Mouse (Mus musculus) liver, embryonic 15.5 days (tissue): Measurements from ENCODE around the gene Slc17a5. TPM values are rescaled to one million over a fixed set of nuclear protein-coding genes. Genes with fewer than 3 reads are reported as not detected.
A peak's percentile ranks its signal among the peaks of the same experiment; 100 is the strongest.
"Not testable (repeated sequence)": the region's sequence is repeated elsewhere in the genome, so short reads cannot be mapped to it uniquely, and the experiment has no call there.

ENCODE experiments used
- ATAC-seq: fragments of 200-750 bp; cut with Nextera tagmentation; 2 replicates; pipeline ENCODE4 v1.8.0; 2017; ENCODE audit warnings: moderate number of reproducible peaks, mild to moderate bottlenecking, moderate library complexity; ENCODE audit not compliant: insufficient read depth
- H3K27ac ChIP-seq: fragments of 300-500 bp; sonication (generic); replicated peaks from 2 replicates; pipeline ENCODE4 v1.5.1; 2015; ENCODE audit warnings: mild to moderate bottlenecking, inconsistent platforms
- H3K27me3 ChIP-seq: fragments of 300-500 bp; sonication (generic); 2 replicates; pipeline ENCODE4 v1.6.1; 2015; ENCODE audit warnings: mild to moderate bottlenecking, inconsistent platforms
- H3K36me3 ChIP-seq: fragments of 300-500 bp; sonication (generic); replicated peaks from 2 replicates; pipeline ENCODE4 v1.6.1; 2015; ENCODE audit warnings: moderate library complexity, mild to moderate bottlenecking, inconsistent platforms
- H3K4me1 ChIP-seq: fragments of 300-500 bp; sonication (generic); replicated peaks from 2 replicates; pipeline ENCODE4 v1.6.1; 2015; ENCODE audit warnings: inconsistent platforms
- H3K4me2 ChIP-seq: fragments of 300-500 bp; sonication (generic); 2 replicates; pipeline ENCODE4 v1.6.1; 2015; ENCODE audit warnings: moderate library complexity, mild to moderate bottlenecking, inconsistent platforms
- H3K4me3 ChIP-seq: fragments of 300-500 bp; sonication (generic); replicated peaks from 2 replicates; pipeline ENCODE4 v1.5.1; 2015; ENCODE audit warnings: mild to moderate bottlenecking, inconsistent platforms
- H3K9ac ChIP-seq: fragments of 300-500 bp; sonication (generic); 2 replicates; pipeline ENCODE4 v1.6.1; 2015; ENCODE audit warnings: moderate library complexity, mild to moderate bottlenecking, inconsistent platforms
- H3K9me3 ChIP-seq: fragments of 300-500 bp; sonication (generic); replicated peaks from 2 replicates; pipeline ENCODE4 v1.6.1; 2016; ENCODE audit warnings: inconsistent platforms
- WGBS: fragments of 180-500 bp; shearing (Covaris S2); methylation state at CpG from one replicate; pipeline ENCODE4 v1.1.7; 2015; ENCODE audit warnings: mixed read lengths; ENCODE audit not compliant: insufficient replicate concordance; 5-methylcytosine and 5-hydroxymethylcytosine counted together
- polyA plus RNA-seq: library from polyadenylated mRNA; unstranded; fragments of >200 nt; fragmentation: Nextera tagmentation; extraction: Ambion mirVana; gene quantifications from 2 replicates; pipeline ENCODE4 v1.2.1, GENCODE M21; 2015

The Slc17a5 gene
- polyA plus RNA-seq, 1 experiment from 2014 or later = 4.7 TPM

- no peak overlapping the region for H3K4me3 ChIP-seq
- H3K4me2 ChIP-seq = no peak overlapping the region
- no peak for ATAC-seq
- H3K27me3 ChIP-seq = peaks cover 7% of the 10 kb centered on the region
- H3K27ac ChIP-seq = no peak overlapping the region
- H3K36me3 ChIP-seq = no peaks in the 10 kb centered on the region
- no peaks in the 10 kb centered on the region for H3K9me3 ChIP-seq
- peaks cover 32% of the 10 kb centered on the region for H3K4me1 ChIP-seq
- 29% methylated on average over 6 of the region's 6 CpGs for WGBS
- H3K9ac ChIP-seq = no peak overlapping the region
Observed at GRCm38 (mm10) chr9:78503223-78504079, 84.4 kb downstream of the Slc17a5 start.

- Histone ChIP-seq H3K4me3 (no peak overlapping the region), H3K27ac (no peak overlapping the region)
- 69% methylated on average over 4 of the region's 4 CpGs for WGBS
Observed at GRCm38 (mm10) chr9:78501284-78501683, 86.6 kb downstream of the Slc17a5 start.

DNA sequence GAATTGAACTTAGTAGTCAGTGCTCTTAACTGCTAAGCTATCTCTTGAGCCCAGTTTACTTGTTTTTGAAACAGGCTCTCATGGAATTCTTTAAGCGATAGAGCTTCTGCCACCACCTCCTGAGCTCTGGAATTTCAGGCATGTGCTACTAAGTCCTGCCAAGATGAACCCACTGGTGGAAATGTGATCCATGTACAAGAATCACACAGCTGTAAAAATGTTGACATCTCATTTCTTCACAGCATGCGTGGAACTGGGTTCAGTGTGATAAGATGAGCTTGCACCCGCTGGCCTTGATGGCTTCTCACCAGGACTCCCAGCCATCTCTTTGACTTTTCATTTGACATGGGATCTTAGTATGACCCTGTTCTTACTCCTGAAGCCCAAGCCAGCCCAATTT lies 87.5 kb downstream of the Slc17a5 start:
- Histone ChIP-seq H3K4me3 (no peak overlapping the region), H3K36me3 (no peaks in the 10 kb centered on the region), H3K9me3 (no peaks in the 10 kb centered on the region), H3K27ac (no peak overlapping the region), H3K4me1 (peaks cover 16% of the 10 kb centered on the region; the same call in 1 of the 2 replicates), H3K27me3 (peaks cover 7% of the 10 kb centered on the region), H3K4me2 (no peak overlapping the region), H3K9ac (no peak overlapping the region)
- 61% methylated on average over 3 of the region's 3 CpGs for WGBS
- ATAC-seq = no peak

More at GRCm38 (mm10) chr9:78501284-78501683, 86.6 kb downstream of the Slc17a5 start:
- Histone ChIP-seq H3K9me3 (no peaks in the 10 kb centered on the region), H3K36me3 (no peaks in the 10 kb centered on the region), H3K4me1 (peaks cover 23% of the 10 kb centered on the region), H3K27me3 (peaks cover 7% of the 10 kb centered on the region), H3K9ac (no peak overlapping the region), H3K4me2 (no peak overlapping the region)
- no peak for ATAC-seq

GRCm38 (mm10) chr9:78493171-78493570 lies 94.7 kb downstream of the Slc17a5 start:
- Histone ChIP-seq H3K27me3 (peaks cover 16% of the 10 kb centered on the region), H3K27ac (no peak overlapping the region), H3K4me2 (no peak overlapping the region), H3K9me3 (no peaks in the 10 kb centered on the region), H3K4me3 (no peak overlapping the region), H3K36me3 (no peaks in the 10 kb centered on the region), H3K9ac (no peak overlapping the region), H3K4me1 (0 out of 2 replicates have a peak, but pooled peaks cover 2% of the 10 kb centered on the region)
- 73% methylated on average over 7 of the region's 7 CpGs for WGBS
- no peak for ATAC-seq

- Histone ChIP-seq H3K36me3 (no peaks in the 10 kb centered on the region), H3K4me3 (no peak overlapping the region), H3K9ac (no peak overlapping the region), H3K27me3 (peaks cover 19% of the 10 kb centered on the region), H3K9me3 (no peaks in the 10 kb centered on the region), H3K27ac (no peak overlapping the region), H3K4me2 (no peak overlapping the region), H3K4me1 (0 out of 2 replicates have a peak, but pooled peaks cover 2% of the 10 kb centered on the region)
- WGBS = 76% methylated on average over 3 of the region's 3 CpGs
- no peak for ATAC-seq
Observed at GRCm38 (mm10) chr9:78492254-78492653, 95.6 kb downstream of the Slc17a5 start.

DNA sequence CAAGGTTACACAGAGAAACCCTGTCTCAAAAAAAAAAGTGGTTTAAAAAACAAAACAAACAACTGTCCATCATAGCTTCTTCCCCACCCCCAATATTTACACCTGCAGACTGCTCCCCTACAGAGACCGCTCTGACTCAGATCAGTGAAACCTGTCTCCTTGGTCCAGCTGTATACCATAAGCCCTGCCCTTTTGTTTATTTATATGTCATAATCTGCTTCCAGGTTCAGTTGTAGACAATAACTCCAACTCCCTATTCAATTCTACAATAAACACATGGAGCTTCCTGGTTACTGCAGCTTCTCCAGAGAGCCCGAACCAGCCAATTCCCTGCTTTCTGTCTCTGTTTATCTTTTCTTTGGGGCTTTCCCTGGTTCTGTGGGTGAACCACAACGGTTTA lies 96.7 kb downstream of the Slc17a5 start:
- no peaks in the 10 kb centered on the region for H3K36me3 ChIP-seq
- peaks cover 19% of the 10 kb centered on the region for H3K27me3 ChIP-seq
- H3K4me1 ChIP-seq = 0 out of 2 replicates have a peak, but pooled peaks cover 2% of the 10 kb centered on the region
- H3K4me3 ChIP-seq = no peak overlapping the region
- H3K4me2 ChIP-seq = no peak overlapping the region
- no peaks in the 10 kb centered on the region for H3K9me3 ChIP-seq
- H3K9ac ChIP-seq = no peak overlapping the region
- no peak overlapping the region for H3K27ac ChIP-seq
- ATAC-seq = no peak
- 59% methylated on average over 3 of the region's 3 CpGs for WGBS

DNA sequence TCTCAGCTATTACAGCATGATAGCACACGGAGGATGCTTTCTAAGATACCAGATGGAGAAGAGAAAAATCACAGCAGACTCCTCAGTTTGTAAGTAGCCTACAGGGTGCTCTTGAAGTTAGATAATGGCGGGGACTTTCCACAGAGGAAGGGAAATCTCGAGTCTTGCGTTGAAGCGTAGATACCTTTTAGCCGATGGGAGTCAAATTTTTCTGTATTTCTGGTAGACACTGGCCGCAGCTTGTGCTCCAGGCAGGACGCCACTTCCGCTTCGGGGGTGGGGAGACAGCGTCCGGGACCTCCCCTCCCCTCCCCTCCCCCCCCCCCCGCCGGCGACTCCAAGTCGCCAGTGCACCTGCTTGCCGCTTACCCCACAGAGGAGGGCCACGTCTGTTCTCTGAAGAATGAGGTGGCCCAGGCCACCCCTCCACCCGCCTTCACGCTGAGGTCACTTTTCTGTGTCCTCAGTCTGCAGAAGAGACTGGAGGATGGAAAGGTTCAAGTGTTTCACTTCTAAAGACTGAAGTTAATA lies 98.9 kb downstream of the Slc17a5 start, which contains the start of gene Eef1a1:
TSS of gene Eef1a1 (minus strand) at position 262 of the 531 bp plus-strand sequence.
- no peaks in the 10 kb centered on the region for H3K9me3 ChIP-seq
- H3K9ac ChIP-seq = no peak within 1 kb of the TSS; the same call in 1 of the 2 replicates
- H3K4me3 ChIP-seq = peak within 1 kb of the TSS; percentile 45
- 2% methylated on average over 19 of the region's 20 CpGs for WGBS
- no peak; the same call in 1 of the 2 replicates for ATAC-seq
- H3K36me3 ChIP-seq = no peaks in the 10 kb centered on the region
- H3K27ac ChIP-seq = no peak within 1 kb of the TSS
- H3K4me2 ChIP-seq = peak within 1 kb of the TSS; percentile 51
- H3K27me3 ChIP-seq = peaks cover 19% of the 10 kb centered on the region
- 0 out of 2 replicates have a peak, but pooled peaks cover 2% of the 10 kb centered on the region for H3K4me1 ChIP-seq

DNA sequence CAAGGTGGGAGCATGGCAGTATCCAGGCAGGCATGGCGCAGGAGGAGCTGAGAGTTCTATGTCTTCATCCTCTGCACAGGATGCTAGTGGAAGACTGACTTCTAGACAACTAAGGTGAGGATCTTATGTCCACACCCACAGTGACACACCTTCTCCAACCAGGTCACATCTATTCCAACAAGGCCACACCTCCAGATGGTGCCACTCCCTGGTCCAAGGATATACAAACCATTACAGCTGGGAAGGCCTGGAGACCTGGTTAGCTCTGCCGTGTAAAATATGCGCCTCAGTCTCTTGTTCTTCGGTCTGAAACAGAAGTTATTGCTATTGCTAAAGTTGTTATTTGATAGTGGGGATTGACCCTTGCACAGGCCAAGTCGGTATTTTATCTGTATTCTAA lies 99.8 kb downstream of the Slc17a5 start:
- WGBS = 84% methylated on average over 5 of the region's 5 CpGs
- not testable (repeated sequence) for ATAC-seq

More for the DNA sequence above, 99.8 kb downstream of the Slc17a5 start:
- not testable (repeated sequence) for H3K9ac ChIP-seq, H3K27ac ChIP-seq, H3K9me3 ChIP-seq, H3K4me3 ChIP-seq, H3K4me2 ChIP-seq, H3K36me3 ChIP-seq, H3K4me1 ChIP-seq
- peaks cover 19% of the 10 kb centered on the region for H3K27me3 ChIP-seq

Other genes with a start within 250 kb of the Slc17a5 start
- gene Gsta2, start 232.3 kb downstream of the Slc17a5 start, polyA plus RNA-seq = 0.23 and 0.51 TPM in 2 replicates
- gene Dppa5a, start 219.9 kb downstream of the Slc17a5 start, polyA plus RNA-seq = not detected in 2 replicates
- gene Ooep, start 209.3 kb downstream of the Slc17a5 start, polyA plus RNA-seq = 0.03 and 0.08 TPM in 2 replicates
- not detected in 2 replicates for gene Ddx43, start 192.3 kb downstream of the Slc17a5 start, polyA plus RNA-seq
- gene Cgas, start 144.8 kb downstream of the Slc17a5 start, polyA plus RNA-seq = 0.82 and 0.98 TPM in 2 replicates
- 19.6 and 19.8 TPM in 2 replicates for gene Mto1, start 139.8 kb downstream of the Slc17a5 start, polyA plus RNA-seq
- gene Gm17324, start 139.3 kb downstream of the Slc17a5 start, polyA plus RNA-seq = 0.45 and 0.68 TPM in 2 replicates
- gene Eef1a1, start 98.9 kb downstream of the Slc17a5 start, polyA plus RNA-seq = 2,003 and 2,036 TPM in 2 replicates
- 0.08 and 0.17 TPM in 2 replicates for gene Cd109, start 27.5 kb upstream of the Slc17a5 start, polyA plus RNA-seq